In the genomic region with DNA sequence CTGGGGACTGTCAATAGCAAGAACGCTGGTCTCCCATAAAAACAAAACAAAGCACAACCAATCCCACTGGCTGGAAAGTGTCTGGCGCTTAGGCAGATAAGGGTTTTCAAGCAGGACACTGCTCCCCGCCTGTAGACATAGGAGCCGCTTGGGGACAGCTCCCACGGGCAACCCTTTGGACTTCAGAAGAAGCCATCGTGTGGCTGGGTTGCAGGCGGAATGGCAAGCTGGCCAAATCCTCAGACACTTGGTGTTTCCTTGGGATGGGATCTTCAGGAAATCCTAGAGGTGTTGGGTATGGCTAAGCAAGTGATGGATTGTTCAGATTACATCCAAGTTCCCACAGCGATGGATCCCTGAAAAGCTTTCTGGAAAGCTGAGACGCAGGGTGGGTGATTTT, we compare ENCODE assay signal across 9 mouse cellular contexts. TPM values are rescaled to one million over a fixed set of nuclear protein-coding genes. Genes with fewer than 3 reads are reported as not detected.
DNase-seq lines count a peak whose midpoint lies in the region; ATAC-seq and TF ChIP-seq lines count a peak whose summit lies in the region.
"Had no signal": no experiment of that assay in that cellular context is flagged by ENCODE, and none has a peak within 500 bp of the region (broad histone marks: within the 10 kb centered on the region; RNA-seq: fewer than 3 reads in every experiment).

No protein-coding gene starts in this region.

- DNase-seq in left cerebral cortex, adult 2 months (ENCODE audit: extremely low spot score in 1 of 2, low spot score in 2 of 2): no peak
- DNase-seq in left cerebral cortex, postnatal 36 days (ENCODE audit: low spot score in 2 of 2): no peak
- peak; percentile 35 for DNase-seq in limb, embryonic 11.5 days (ENCODE audit: low spot score)
- DNase-seq in ovary, postnatal 36 days (ENCODE audit: low spot score): no peak
- DNase-seq in gastrocnemius, adult 8-10 months (ENCODE audit: low spot score in 2 of 2): no peak
- no peak for DNase-seq in right cerebral cortex, postnatal 10 days (ENCODE audit: low spot score in 2 of 2)

- peaks cover 44% of the 10 kb centered on the region for H3K27me3 ChIP-seq in embryonic facial prominence, embryonic 15.5 days
- H3K27me3 ChIP-seq in limb, embryonic 11.5 days (ENCODE audit: control insufficient read depth, insufficient read depth, low read length): peaks cover 10% of the 10 kb centered on the region; the same call in 1 of the 2 replicates
- H3K27me3 ChIP-seq in neural tube, embryonic 15.5 days (replicated peaks): 0 out of 2 replicates have a peak, but pooled peaks cover 3% of the 10 kb centered on the region

- WGBS in embryonic facial prominence, embryonic 15.5 days: 8% methylated on average over 9 of the region's 9 CpGs
- 4% methylated on average over 9 of the region's 9 CpGs for WGBS in limb, embryonic 11.5 days
- WGBS in neural tube, embryonic 15.5 days: 2% methylated on average over 9 of the region's 9 CpGs

- no peak overlapping the region for H3K9ac ChIP-seq in embryonic facial prominence, embryonic 15.5 days
- peak overlapping the region; percentile 69 for H3K9ac ChIP-seq in limb, embryonic 11.5 days (ENCODE audit: low read length)
- H3K9ac ChIP-seq in neural tube, embryonic 15.5 days (replicated peaks): peak overlapping the region; percentile 81

- no peak for ATAC-seq in embryonic facial prominence, embryonic 15.5 days (ENCODE audit: insufficient number of reproducible peaks, low FRiP score, low TSS enrichment, low read depth)
- ATAC-seq in limb, embryonic 11.5 days (ENCODE audit: insufficient number of reproducible peaks, low FRiP score, low TSS enrichment, low read depth): no peak
- ATAC-seq in neural tube, embryonic 15.5 days (ENCODE audit: low FRiP score): no peak

- peak overlapping the region; percentile 83 for H3K27ac ChIP-seq in left cerebral cortex, adult 2 months
- no peak overlapping the region for H3K27ac ChIP-seq in embryonic facial prominence, embryonic 15.5 days (replicated peaks)
- H3K27ac ChIP-seq in limb, embryonic 11.5 days (replicated peaks; ENCODE audit: low read depth, low read length): no peak overlapping the region
- peak overlapping the region; percentile 93 for H3K27ac ChIP-seq in neural tube, embryonic 15.5 days (replicated peaks)
- H3K27ac ChIP-seq: macrophage had no signal

- intact Hi-C loops in left cerebral cortex, adult 2 months (cut with DNase I): no loop called here
- intact Hi-C loops in left cerebral cortex, postnatal 36 days (cut with DNase I): loop anchor here (5.0 kb wide), 1 partner anchor 37 kb away; the partner anchor contains the start of gene Afg3l1

- H3K9me3 ChIP-seq in embryonic facial prominence, embryonic 15.5 days (replicated peaks): no peaks in the 10 kb centered on the region
- no peaks in the 10 kb centered on the region for H3K9me3 ChIP-seq in limb, embryonic 11.5 days (ENCODE audit: control insufficient read depth, low read length)
- H3K9me3 ChIP-seq in neural tube, embryonic 15.5 days (replicated peaks): no peaks in the 10 kb centered on the region

- peaks cover 10% of the 10 kb centered on the region; the same call in 1 of the 2 replicates for H3K36me3 ChIP-seq in embryonic facial prominence, embryonic 15.5 days
- no peaks in the 10 kb centered on the region for H3K36me3 ChIP-seq in limb, embryonic 11.5 days (ENCODE audit: control insufficient read depth, insufficient read depth, low read length)
- H3K36me3 ChIP-seq in neural tube, embryonic 15.5 days: peaks cover 15% of the 10 kb centered on the region

- H3K4me2 ChIP-seq in embryonic facial prominence, embryonic 15.5 days (replicated peaks): peak overlapping the region; percentile 100
- H3K4me2 ChIP-seq in limb, embryonic 11.5 days (ENCODE audit: low read depth, severe bottlenecking): peak overlapping the region; percentile 93
- H3K4me2 ChIP-seq in neural tube, embryonic 15.5 days: peak overlapping the region; percentile 80

- peaks cover 18% of the 10 kb centered on the region for H3K4me1 ChIP-seq in embryonic facial prominence, embryonic 15.5 days
- H3K4me1 ChIP-seq in limb, embryonic 11.5 days (ENCODE audit: control insufficient read depth, insufficient read depth, low read length): peaks cover 12% of the 10 kb centered on the region
- H3K4me1 ChIP-seq in neural tube, embryonic 15.5 days: peaks cover 37% of the 10 kb centered on the region

- H3K4me3 ChIP-seq in left cerebral cortex, adult 2 months: peak overlapping the region; percentile 74
- peak overlapping the region; percentile 69 for H3K4me3 ChIP-seq in embryonic facial prominence, embryonic 15.5 days (replicated peaks)
- peak overlapping the region; percentile 64 for H3K4me3 ChIP-seq in limb, embryonic 11.5 days (ENCODE audit: low read depth, low read length)
- peak overlapping the region; percentile 91 for H3K4me3 ChIP-seq in neural tube, embryonic 15.5 days (replicated peaks)

- no peak for TF ChIP-seq CTCF in left cerebral cortex, adult 2 months (IDR thresholded peaks at IDR 0.05)

RNA-seq across cellular contexts. Expression of gene Dbndd1, which starts 1.1 kb away (rescaled TPM):
- 10 to 100 TPM; 16.0 to 18.0 TPM for total RNA-seq in left cerebral cortex, adult 2 months (2021)
- total RNA-seq in left cerebral cortex, postnatal 36 days (2021): 10 to 100 TPM; 15.6 to 17.5 TPM
- polyA plus RNA-seq in embryonic facial prominence, embryonic 15.5 days (2015; fragmentation: Nextera tagmentation; extraction: Ambion mirVana): 10.0 and 11.2 TPM in 2 replicates
- polyA plus RNA-seq in limb, embryonic 11.5 days (2014; fragmentation: Nextera tagmentation; extraction: Ambion mirVana): 9.4 and 9.8 TPM in 2 replicates
- polyA plus RNA-seq in neural tube, embryonic 15.5 days (2015; fragmentation: Nextera tagmentation; extraction: Ambion mirVana): 67.0 and 84.1 TPM in 2 replicates
- not detected for total RNA-seq in gastrocnemius, adult 8-10 months (2022)
- polyA plus RNA-seq: macrophage had no signal

RNA-seq across cellular contexts. Expression of gene Gas8, which starts 4.5 kb away (rescaled TPM):
- total RNA-seq in left cerebral cortex, adult 2 months (2021): 10 to 100 TPM; 29.0 to 29.1 TPM
- 10 to 100 TPM; 23.4 to 34.5 TPM for total RNA-seq in left cerebral cortex, postnatal 36 days (2021)
- polyA plus RNA-seq in embryonic facial prominence, embryonic 15.5 days (2015; fragmentation: Nextera tagmentation; extraction: Ambion mirVana): 33.8 and 36.7 TPM in 2 replicates
- 40.8 and 41.3 TPM in 2 replicates for polyA plus RNA-seq in limb, embryonic 11.5 days (2014; fragmentation: Nextera tagmentation; extraction: Ambion mirVana)
- 34.3 and 37.5 TPM in 2 replicates for polyA plus RNA-seq in neural tube, embryonic 15.5 days (2015; fragmentation: Nextera tagmentation; extraction: Ambion mirVana)
- 1 to 10 TPM; 2.3 to 5.4 (median 3.3) TPM for total RNA-seq in gastrocnemius, adult 8-10 months (2022)

RNA-seq across cellular contexts. Expression of gene Afg3l1, which starts 36.4 kb away (rescaled TPM):
- 10 to 100 TPM; 26.3 to 31.1 TPM for total RNA-seq in left cerebral cortex, adult 2 months (2021)
- 10 to 100 TPM; 29.5 to 40.5 TPM for total RNA-seq in left cerebral cortex, postnatal 36 days (2021)
- 50.5 and 55.8 TPM in 2 replicates for polyA plus RNA-seq in embryonic facial prominence, embryonic 15.5 days (2015; fragmentation: Nextera tagmentation; extraction: Ambion mirVana)
- 36.5 and 41.1 TPM in 2 replicates for polyA plus RNA-seq in limb, embryonic 11.5 days (2014; fragmentation: Nextera tagmentation; extraction: Ambion mirVana)
- 47.3 and 50.7 TPM in 2 replicates for polyA plus RNA-seq in neural tube, embryonic 15.5 days (2015; fragmentation: Nextera tagmentation; extraction: Ambion mirVana)
- 10 to 100 TPM; 45.0 to 48.8 (median 47.8) TPM for total RNA-seq in gastrocnemius, adult 8-10 months (2022)

Comparison
In these comparisons a context has a peak if more than half of its experiments do, and no peak if none do; other contexts are left out.
1. H3K27ac ChIP-seq: peak in left cerebral cortex, adult 2 months (single experiment) and neural tube, embryonic 15.5 days (single experiment); none in embryonic facial prominence, embryonic 15.5 days (single experiment) and limb, embryonic 11.5 days (single experiment).
2. RNA of gene Dbndd1, which starts 1.1 kb away (total RNA-seq): 16.0 to 18.0 TPM in left cerebral cortex, adult 2 months and 15.6 to 17.5 TPM in left cerebral cortex, postnatal 36 days; not detected in gastrocnemius, adult 8-10 months; every median in the first group is over 10 times any median in the second.
3. Peak in every context shown above with its lines, with median percentiles within 50 percentile points of each other: H3K4me3 ChIP-seq and H3K4me2 ChIP-seq.